Mouse (Mus musculus) lung, postnatal 0 days (tissue): ENCODE results near the gene Farsb.

Experiments used
- CTCF ChIP-seq: IDR thresholded peaks from 2 replicates; pipeline ENCODE4 v1.5.1; 2016; ENCODE audit warnings: antibody characterized with exemption, mild to moderate bottlenecking
- EP300 ChIP-seq: IDR thresholded peaks from 2 replicates; pipeline ENCODE4 v1.6.1; 2016; ENCODE audit warnings: antibody characterized with exemption, mild to moderate bottlenecking, control low read depth

DNA sequence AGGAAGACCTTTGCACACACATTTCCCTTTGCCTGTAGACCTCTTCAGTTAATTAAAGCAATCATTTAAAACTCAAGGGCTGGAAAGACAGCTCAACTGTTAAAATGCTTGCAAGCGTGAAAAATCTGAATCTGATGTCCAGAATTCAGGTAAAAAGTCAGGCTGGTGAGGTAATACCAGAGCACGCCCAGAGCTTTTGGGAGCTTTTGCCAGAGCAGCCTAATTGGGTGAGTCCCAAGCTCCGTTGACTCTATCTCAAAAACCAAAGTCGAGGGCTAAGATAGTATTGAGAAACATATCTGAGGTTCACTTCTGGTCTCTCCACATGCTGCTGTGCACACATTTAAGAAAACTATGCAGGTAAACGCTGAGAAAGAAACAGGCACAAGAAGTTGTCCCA, 22.2 kb upstream of the Farsb start, which contains the start of gene Mogat1:
- no peak for TF ChIP-seq CTCF
- no peak for TF ChIP-seq EP300
